Mouse (Mus musculus) MEL (cell line): ENCODE data around the gene Il34. TPM values are rescaled to one million over a fixed set of nuclear protein-coding genes. Genes with fewer than 3 reads are reported as not detected.

Source experiments
- DNase-seq: peaks from one replicate; pipeline ENCODE4 v3.0.0; 2011; ENCODE audit warnings: low read depth, low spot score
- H3K27ac ChIP-seq: 2 replicates; pipeline ENCODE4 v1.5.1; 2012; ENCODE audit warnings: low read depth, mild to moderate bottlenecking, control low read depth, low read length, moderate library complexity; ENCODE audit not compliant: control insufficient read depth
- H3K27me3 ChIP-seq, 2 experiments: fragments of 150-350 bp in 1 of 2; sonication (generic) in 1 of 2; 2 replicates each; pipeline ENCODE4 v1.6.1; 2012; ENCODE audit warnings: low read length in 2 of 2, mild to moderate bottlenecking in 2 of 2, improper control_type of control experiment in 1 of 2, moderate library complexity in 1 of 2; ENCODE audit not compliant: insufficient read depth in 2 of 2, control insufficient read depth in 1 of 2
- H3K36me3 ChIP-seq, 2 experiments: 2 replicates each; pipeline ENCODE4 v1.6.1; 2012 to 2014; ENCODE audit warnings: low read length in 2 of 2, improper control_type of control experiment in 1 of 2, inconsistent platforms in 1 of 2, mild to moderate bottlenecking in 1 of 2; ENCODE audit not compliant: insufficient read depth in 2 of 2, control insufficient read depth in 1 of 2
- H3K4me1 ChIP-seq, 2 experiments: fragments of 150-350 bp in 1 of 2; sonication (generic) in 1 of 2; 2 replicates each; pipeline ENCODE4 v1.6.1; 2012; ENCODE audit warnings: low read length in 2 of 2, improper control_type of control experiment in 1 of 2, mild to moderate bottlenecking in 1 of 2; ENCODE audit not compliant: insufficient read depth in 2 of 2, control insufficient read depth in 1 of 2
- H3K4me3 ChIP-seq, 2 experiments: fragments of 150-350 bp in 1 of 2; sonication (generic) in 1 of 2; 2 replicates each; pipeline ENCODE4 v1.5.1; 2012; ENCODE audit warnings: low read depth in 2 of 2, low read length in 2 of 2, mild to moderate bottlenecking in 2 of 2, moderate library complexity in 2 of 2, control low read depth in 1 of 2, improper control_type of control experiment in 1 of 2; ENCODE audit not compliant: control insufficient read depth in 1 of 2, insufficient read depth in 1 of 2
- H3K79me2 ChIP-seq: 2 replicates; pipeline ENCODE4 v1.6.1; 2012; ENCODE audit warnings: mild to moderate bottlenecking, low read length, moderate library complexity; ENCODE audit not compliant: control insufficient read depth, poor library complexity, insufficient read depth
- H3K9ac ChIP-seq: 2 replicates; pipeline ENCODE4 v1.6.1; 2012; ENCODE audit warnings: low read depth, mild to moderate bottlenecking, control low read depth, low read length, moderate library complexity; ENCODE audit not compliant: control insufficient read depth, poor library complexity, severe bottlenecking
- H3K9me3 ChIP-seq: fragments of 150-350 bp; sonication (generic); replicated peaks from 2 replicates; pipeline ENCODE4 v1.6.1; 2012; ENCODE audit warnings: mild to moderate bottlenecking, low read length, improper control_type of control experiment, moderate library complexity; ENCODE audit not compliant: insufficient read depth
- BHLHE40 ChIP-seq: IDR thresholded peaks from 2 replicates; pipeline ENCODE4 v1.6.1; 2012; ENCODE audit warnings: low read depth, mild to moderate bottlenecking, inconsistent platforms, low read length, improper control_type of control experiment, borderline replicate concordance
- CHD2 ChIP-seq: IDR thresholded peaks from 2 replicates; pipeline ENCODE4 v1.6.1; 2011; ENCODE audit warnings: low read length, improper control_type of control experiment
- ELF1 ChIP-seq: IDR thresholded peaks from 2 replicates; pipeline ENCODE4 v1.6.1; 2014; ENCODE audit warnings: low read depth, mild to moderate bottlenecking, inconsistent platforms, low read length, improper control_type of control experiment, moderate library complexity
- GATA1 ChIP-seq: IDR thresholded peaks from 2 replicates; pipeline ENCODE4 v1.6.1; 2011; ENCODE audit warnings: low read depth, low read length, improper control_type of control experiment
- HCFC1 ChIP-seq: IDR thresholded peaks from 2 replicates; pipeline ENCODE4 v1.6.1; 2012; ENCODE audit warnings: low read depth, mild to moderate bottlenecking, inconsistent platforms, low read length, improper control_type of control experiment, moderate library complexity
- JUND ChIP-seq: IDR thresholded peaks from 2 replicates; pipeline ENCODE4 v1.6.1; 2011; ENCODE audit warnings: low read depth, mild to moderate bottlenecking, improper control_type of control experiment, low read length
- KAT2A ChIP-seq: conservative IDR thresholded peaks from 2 replicates; pipeline ENCODE4 v1.6.1; 2012; ENCODE audit warnings: low read depth, low read length, improper control_type of control experiment, inconsistent platforms
- MAFK ChIP-seq: IDR thresholded peaks from 2 replicates; pipeline ENCODE4 v1.6.1; 2011; ENCODE audit warnings: low read depth, mild to moderate bottlenecking, low read length, improper control_type of control experiment, borderline replicate concordance
- MAX ChIP-seq: IDR thresholded peaks from 2 replicates; pipeline ENCODE4 v1.6.1; 2011; ENCODE audit warnings: low read length, improper control_type of control experiment
- MAZ ChIP-seq: IDR thresholded peaks from 2 replicates; pipeline ENCODE4 v1.6.1; 2012; ENCODE audit warnings: low read depth, mild to moderate bottlenecking, inconsistent platforms, low read length, improper control_type of control experiment
- MEF2A ChIP-seq: IDR thresholded peaks from 2 replicates; pipeline ENCODE4 v1.6.1; 2014; ENCODE audit warnings: low read depth, mild to moderate bottlenecking, inconsistent platforms, low read length, improper control_type of control experiment; ENCODE audit not compliant: poor library complexity, insufficient replicate concordance, severe bottlenecking; ENCODE audit errors: extremely low read depth
- MYB ChIP-seq: IDR thresholded peaks from 2 replicates; pipeline ENCODE4 v1.6.1; 2011; ENCODE audit warnings: mild to moderate bottlenecking, low read depth, low read length, improper control_type of control experiment
- MYC ChIP-seq: IDR thresholded peaks from 2 replicates; pipeline ENCODE4 v1.6.1; 2011; ENCODE audit warnings: low read depth, mild to moderate bottlenecking, low read length, improper control_type of control experiment, moderate library complexity
- POLR2AphosphoS2 ChIP-seq: IDR thresholded peaks from 2 replicates; pipeline ENCODE4 v1.6.1; 2011; ENCODE audit warnings: low read length, improper control_type of control experiment
- POLR2AphosphoS5 ChIP-seq: IDR thresholded peaks from 2 replicates; pipeline ENCODE4 v1.6.1; 2012; ENCODE audit warnings: low read depth, borderline replicate concordance, mild to moderate bottlenecking, inconsistent platforms, low read length, moderate library complexity, mixed read lengths
- TBP ChIP-seq: IDR thresholded peaks from 2 replicates; pipeline ENCODE4 v1.8.0; 2011; ENCODE audit warnings: low read depth, low read length, improper control_type of control experiment
- UBTF ChIP-seq: IDR thresholded peaks from 2 replicates; pipeline ENCODE4 v1.6.1; 2012; ENCODE audit warnings: low read depth, mild to moderate bottlenecking, inconsistent platforms, low read length, improper control_type of control experiment, moderate library complexity, borderline replicate concordance; ENCODE audit not compliant: insufficient read depth
- USF2 ChIP-seq, 2 experiments: IDR thresholded peaks; 2 replicates each; pipeline ENCODE4 v1.6.1; 2011 to 2012; ENCODE audit warnings: improper control_type of control experiment in 2 of 2, low read length in 2 of 2, borderline replicate concordance in 1 of 2, inconsistent platforms in 1 of 2, low read depth in 1 of 2, mild to moderate bottlenecking in 1 of 2; ENCODE audit not compliant: insufficient read depth in 1 of 2
- ZC3H11A ChIP-seq: IDR thresholded peaks from 2 replicates; pipeline ENCODE4 v1.6.1; 2012; ENCODE audit warnings: low read depth, mild to moderate bottlenecking, inconsistent platforms, low read length, improper control_type of control experiment
- ZKSCAN1 ChIP-seq: IDR thresholded peaks from 2 replicates; pipeline ENCODE4 v1.6.1; 2012; ENCODE audit warnings: low read depth, mild to moderate bottlenecking, inconsistent platforms, low read length, improper control_type of control experiment, moderate library complexity
- polyA plus RNA-seq, 2 experiments: library from polyadenylated mRNA; stranded (reverse) in 1 of 2; unstranded in 1 of 2; fragments of >175 nt in 1 of 2; fragments of >200 nt in 1 of 2; gene quantifications; 2 replicates each; pipeline versions ENCODE4 v1.2.1 to v1.2.4; 2012; ENCODE audit warnings: low replicate concordance in 2 of 2, low read depth in 1 of 2; ENCODE audit not compliant: insufficient read length in 2 of 2, insufficient read depth in 1 of 2, missing spikeins in 1 of 2
- total RNA-seq: library from RNA; depleted of rRNA; stranded (reverse); fragments of 300-350 nt; gene quantifications from 2 replicates; pipeline ENCODE4 v1.2.3, GENCODE M21; 2012

Gene Il34
- total and polyA plus RNA-seq, 3 experiments: 0.12 to 0.18 TPM; not detected in 1

- Histone ChIP-seq H3K27ac (no peak overlapping the region), H3K4me1 (no peaks in the 10 kb centered on the region)
- TF ChIP-seq BHLHE40 (no peak), KAT2A (no peak), ZKSCAN1 (no peak), ZC3H11A (no peak), ELF1 (no peak), UBTF (no peak), MYB (no peak), POLR2AphosphoS5 (no peak), MAFK (no peak), MAZ (no peak), GATA1 (no peak), POLR2AphosphoS2 (no peak), MAX (no peak), JUND (no peak), MYC (no peak), USF2 (IDR thresholded peaks at IDR 0.05; ENCODE audit: borderline replicate concordance in 1 of 2, insufficient read depth in 1 of 2, low read depth in 1 of 2, low read length in 2 of 2) (no peak), HCFC1 (no peak), TBP (no peak)
- TF ChIP-seq, all 39 proteins: peak for 0
- Histone ChIP-seq H3K79me2 (peaks cover 20% of the 10 kb centered on the region), H3K9me3 (no peaks in the 10 kb centered on the region), H3K9ac (no peak overlapping the region), H3K36me3 (peaks cover 5 to 87% of the 10 kb centered on the region in 2 experiments), H3K4me3 (no peak overlapping the region), H3K27me3 (no peaks in the 10 kb centered on the region)
- DNase-seq: no peak
Observed at GRCm38 (mm10) chr8:110828511-110828910, 22.8 kb upstream of the Il34 start.

GRCm38 (mm10) chr8:110824861-110825260 lies 19.1 kb upstream of the Il34 start:
- H3K9ac ChIP-seq: no peak overlapping the region

More at GRCm38 (mm10) chr8:110824861-110825260, 19.1 kb upstream of the Il34 start:
- no peak for TF ChIP-seq MAX
- no peak for TF ChIP-seq MEF2A
- no peak for TF ChIP-seq CHD2
- Histone ChIP-seq H3K27ac (no peak overlapping the region), H3K36me3 (peaks cover 5 to 83% of the 10 kb centered on the region in 2 experiments; a peak in 3 of 4 replicates), H3K79me2 (peaks cover 11% of the 10 kb centered on the region; the same call in 1 of the 2 replicates), H3K4me1 (no peaks in the 10 kb centered on the region; a peak in 1 of 4 replicates), H3K27me3 (no peaks in the 10 kb centered on the region), H3K9me3 (no peaks in the 10 kb centered on the region), H3K4me3 (no peak overlapping the region)
- no peak for DNase-seq
